Mouse (Mus musculus) mesoderm, embryonic 11.5 days (tissue): Measurements from ENCODE around the gene Clic5.
A peak's percentile ranks its signal among the peaks of the same experiment; 100 is the strongest.

Experiments
- DNase-seq: peaks from one replicate; pipeline ENCODE4 v3.0.0-alpha.2; 2012; ENCODE audit warnings: low read depth, low spot score

The Clic5 gene

DNA sequence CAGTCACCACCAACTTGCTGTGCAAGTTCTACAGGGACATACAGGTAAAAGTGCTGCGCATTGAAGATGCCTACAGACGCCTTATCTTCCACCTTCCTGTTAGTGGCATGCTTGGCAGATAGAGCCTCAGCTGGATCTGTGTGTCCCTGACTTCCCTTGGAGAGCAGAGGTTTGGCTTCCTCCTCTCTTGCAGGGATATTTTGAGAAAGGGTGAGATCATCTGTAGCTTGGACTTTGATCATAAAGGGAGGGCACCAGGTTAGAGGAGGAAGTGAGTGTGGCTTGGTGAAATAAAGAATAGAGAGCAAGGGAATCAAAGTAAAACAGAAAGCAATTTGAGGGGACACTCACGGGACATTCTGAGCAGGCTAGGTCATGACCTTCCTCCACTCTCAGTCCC is 4.6 kb downstream of the Clic5 start:
- no peak for DNase-seq

- no peak for DNase-seq
Measured at GRCm38 (mm10) chr17:44199158-44199557, 10.8 kb downstream of the Clic5 start.

- no peak for DNase-seq
Measured at GRCm38 (mm10) chr17:44202952-44203351, 14.6 kb downstream of the Clic5 start.

DNA sequence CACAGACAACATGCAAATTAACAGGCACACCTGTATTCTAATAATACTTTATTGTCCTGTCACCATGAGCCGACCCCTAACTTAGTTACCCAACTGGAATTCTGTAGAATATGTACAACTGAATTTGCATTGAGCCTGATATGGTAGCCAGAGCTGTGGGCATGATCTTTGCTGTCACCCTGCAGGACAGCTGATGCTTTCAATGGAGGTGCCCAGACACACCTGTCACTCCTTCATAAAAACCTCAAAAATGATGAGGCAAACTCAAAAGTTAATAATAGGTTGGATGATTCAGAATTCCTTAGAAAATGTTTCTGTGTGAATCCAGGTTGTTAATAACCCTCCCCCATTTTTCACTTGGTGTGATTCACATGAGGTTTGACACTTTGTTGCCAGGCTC is 16.4 kb downstream of the Clic5 start:
- DNase-seq = no peak

DNA sequence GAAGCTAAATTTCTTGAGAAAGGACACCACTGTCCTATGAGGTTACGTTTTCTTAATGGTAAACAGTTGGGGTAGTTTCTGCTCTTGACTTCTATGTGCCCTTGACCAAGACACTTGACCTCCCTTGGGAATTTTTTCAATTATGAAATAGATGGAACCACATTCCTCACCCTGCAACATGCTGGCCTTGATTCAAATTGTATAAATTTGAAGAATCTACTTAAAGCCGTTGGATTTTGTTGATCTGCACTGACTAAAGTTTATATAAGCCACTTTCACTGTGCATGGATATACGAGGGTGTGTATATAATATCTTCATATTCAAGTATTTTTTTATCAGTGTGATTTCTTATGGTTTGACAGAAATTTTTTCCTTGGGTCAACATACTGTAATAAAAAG is 17.2 kb downstream of the Clic5 start:
- DNase-seq = no peak

DNA sequence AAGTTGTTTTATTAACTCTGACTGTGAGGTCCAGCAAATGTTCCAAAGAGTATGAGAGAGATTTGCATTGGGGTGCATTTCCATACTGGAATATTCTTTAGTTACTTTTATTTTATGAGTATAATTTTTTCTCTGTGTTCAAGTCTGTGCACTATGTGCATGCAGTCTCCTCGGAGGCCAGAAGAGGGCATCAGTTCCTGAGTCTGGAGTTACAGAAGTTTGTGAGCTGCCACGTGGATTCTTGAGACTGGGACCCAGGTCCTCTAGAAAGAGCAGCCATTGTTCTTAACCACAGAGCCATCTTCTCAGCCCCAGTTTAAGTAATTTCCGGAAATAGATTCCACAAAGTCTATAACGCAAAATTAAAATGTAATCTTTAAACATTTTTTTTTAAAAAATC is 20.5 kb downstream of the Clic5 start:
- DNase-seq = no peak

DNA sequence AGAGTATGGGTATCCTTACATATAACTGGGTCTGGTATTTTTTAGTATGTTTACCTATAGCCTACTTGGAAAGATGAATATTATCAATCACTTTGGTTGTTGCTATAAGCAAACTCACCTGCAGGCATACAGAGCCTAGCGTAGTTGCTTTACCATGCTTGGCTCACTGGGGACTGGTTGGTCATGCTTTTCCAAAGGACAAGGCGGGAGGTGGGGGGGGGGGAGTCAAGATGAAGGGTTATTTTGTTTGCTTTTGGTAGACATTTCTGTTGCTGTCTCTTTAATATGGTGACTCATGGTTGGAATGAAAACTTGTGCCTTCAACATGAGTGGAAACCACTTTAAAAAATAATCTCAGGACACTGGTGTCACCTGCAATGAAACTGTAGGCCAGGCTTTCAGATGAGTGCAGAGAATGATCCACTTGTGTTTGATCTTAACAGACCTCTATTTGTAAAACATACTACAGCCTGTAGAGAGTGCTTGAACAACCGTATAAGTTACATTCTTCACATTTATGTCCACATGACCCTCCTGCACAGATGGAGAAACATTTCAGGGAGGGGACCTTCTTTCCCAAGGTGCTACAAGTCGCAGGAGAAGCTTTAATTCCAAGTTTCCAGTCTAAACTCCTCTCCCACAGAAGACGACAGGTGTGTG is 24.7 kb downstream of the Clic5 start:
- no peak for DNase-seq

DNA sequence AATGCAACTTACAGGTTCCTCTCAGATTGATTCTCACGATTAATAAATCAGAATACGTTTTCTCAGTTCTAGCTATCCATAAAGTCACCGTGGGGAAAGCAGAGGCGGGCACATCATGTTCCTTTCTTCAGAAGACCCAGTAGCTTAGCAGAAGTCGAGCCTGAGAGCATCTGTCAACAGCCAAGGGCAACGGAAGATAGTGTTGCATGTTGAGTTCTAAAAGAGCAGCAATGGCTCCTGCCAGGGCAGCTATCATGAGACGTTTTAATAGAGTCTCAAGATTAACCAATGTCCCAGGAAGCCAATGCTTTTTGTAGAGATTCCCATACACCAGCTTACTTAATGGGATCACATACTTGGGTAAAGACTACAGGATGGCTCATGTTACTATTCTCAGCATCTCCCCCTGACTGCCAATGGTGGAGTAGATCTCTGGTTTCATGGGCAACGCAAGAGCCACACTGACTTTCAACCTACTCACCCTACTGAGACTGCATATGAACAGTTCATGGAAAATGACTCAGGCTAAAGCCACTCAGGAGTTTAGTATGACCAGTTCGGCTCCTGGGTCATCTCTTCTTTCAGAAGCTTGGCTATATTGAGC is 26.9 kb downstream of the Clic5 start:
- no peak for DNase-seq

GRCm38 (mm10) chr17:44217185-44217584 is 28.8 kb downstream of the Clic5 start:
- DNase-seq = no peak

- DNase-seq = no peak
Measured at GRCm38 (mm10) chr17:44219943-44220342, 31.6 kb downstream of the Clic5 start.

GRCm38 (mm10) chr17:44228428-44228827 is 40.0 kb downstream of the Clic5 start:
- DNase-seq = no peak

DNA sequence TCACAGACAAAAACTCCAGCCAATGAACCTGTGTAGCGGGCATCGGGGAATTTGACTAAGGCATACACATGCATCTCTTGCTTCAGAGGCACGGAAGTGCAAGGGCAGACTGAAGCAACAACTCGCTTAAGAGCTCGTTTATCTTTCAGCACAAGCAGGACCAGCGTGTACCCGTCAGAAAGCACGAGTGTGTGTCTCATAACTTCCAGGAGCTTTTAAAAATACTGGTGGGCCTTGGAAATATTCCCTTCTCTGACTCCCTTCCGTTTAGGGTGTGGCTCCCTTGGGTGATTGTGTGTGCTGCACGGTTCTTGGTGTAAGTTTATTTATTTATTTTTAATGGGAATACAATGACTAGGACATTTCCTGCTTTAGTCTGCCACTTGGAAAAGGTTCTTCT is 41.7 kb downstream of the Clic5 start:
- DNase-seq = no peak

- peak; percentile 43 for DNase-seq
Measured at GRCm38 (mm10) chr17:44239030-44239721, 50.8 kb downstream of the Clic5 start.

- no peak for DNase-seq
Measured at GRCm38 (mm10) chr17:44240742-44241141, 52.4 kb downstream of the Clic5 start.

DNA sequence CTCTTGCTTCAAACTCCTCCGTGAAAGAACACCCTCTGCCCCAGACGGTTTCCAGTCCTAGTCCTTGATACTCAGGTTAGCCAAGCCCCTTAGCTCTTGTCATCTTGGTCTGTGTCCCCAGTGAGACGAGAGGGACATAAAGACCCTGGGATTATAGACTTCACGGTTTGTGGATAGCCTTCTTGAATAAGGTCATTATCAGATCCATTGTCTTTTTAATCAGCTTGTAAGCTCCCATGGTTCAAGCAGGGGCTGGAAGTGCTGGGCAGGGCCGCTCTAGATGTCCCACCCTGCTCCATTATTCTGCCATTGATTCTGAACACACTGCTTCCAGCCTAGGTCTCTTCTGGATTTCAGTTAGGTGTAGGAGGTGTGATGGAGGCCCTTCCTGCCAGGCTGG is 55.7 kb downstream of the Clic5 start:
- no peak for DNase-seq

DNA sequence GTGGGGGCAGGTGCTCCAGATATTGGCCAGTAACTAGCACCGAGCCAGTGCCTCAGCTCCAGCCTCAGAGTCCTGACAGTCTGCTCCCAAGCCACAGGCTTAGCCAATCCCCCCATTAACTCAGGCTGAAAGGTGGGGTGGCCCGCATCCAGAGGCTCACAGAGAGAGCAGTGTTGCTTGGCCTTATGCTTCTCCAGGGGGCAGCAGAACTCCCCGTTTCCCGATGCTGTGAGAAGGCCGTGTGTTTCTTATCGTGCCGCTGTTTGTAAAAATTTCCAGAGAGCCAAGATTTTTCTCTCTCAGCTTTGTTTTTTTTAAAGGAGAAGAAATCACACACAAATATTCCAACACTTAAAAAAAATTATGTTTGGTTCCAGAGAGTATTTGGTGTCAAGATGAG is 56.2 kb downstream of the Clic5 start:
- no peak for DNase-seq

DNA sequence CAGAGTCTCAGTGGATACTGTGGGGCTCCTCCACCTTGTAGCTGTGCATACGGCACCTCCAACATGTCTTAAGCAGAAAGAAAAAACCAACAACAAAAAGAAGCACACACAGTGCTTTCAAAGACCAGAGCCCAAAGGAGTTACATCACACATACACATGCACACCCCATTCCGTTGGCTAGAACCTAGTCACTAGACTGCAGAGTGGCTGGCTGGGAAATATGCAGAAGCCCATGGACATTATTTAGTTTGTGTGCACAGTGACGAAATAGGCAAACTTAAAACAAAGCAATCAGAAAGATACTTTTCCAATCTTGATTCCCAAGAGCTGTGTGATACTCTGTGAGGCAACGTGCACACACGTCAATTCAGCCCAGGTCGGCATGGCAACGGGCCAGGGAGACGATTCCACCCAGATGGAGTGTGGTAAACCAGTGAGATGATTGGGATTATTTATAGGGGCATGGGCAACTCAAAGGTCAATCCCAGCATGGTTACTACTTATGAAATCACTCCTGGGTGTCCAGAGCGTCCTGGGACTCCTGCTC is 57.8 kb downstream of the Clic5 start:
- DNase-seq = no peak

GRCm38 (mm10) chr17:44249544-44249943 is 61.2 kb downstream of the Clic5 start:
- no peak for DNase-seq

GRCm38 (mm10) chr17:44252653-44253052 is 64.3 kb downstream of the Clic5 start:
- no peak for DNase-seq

DNA sequence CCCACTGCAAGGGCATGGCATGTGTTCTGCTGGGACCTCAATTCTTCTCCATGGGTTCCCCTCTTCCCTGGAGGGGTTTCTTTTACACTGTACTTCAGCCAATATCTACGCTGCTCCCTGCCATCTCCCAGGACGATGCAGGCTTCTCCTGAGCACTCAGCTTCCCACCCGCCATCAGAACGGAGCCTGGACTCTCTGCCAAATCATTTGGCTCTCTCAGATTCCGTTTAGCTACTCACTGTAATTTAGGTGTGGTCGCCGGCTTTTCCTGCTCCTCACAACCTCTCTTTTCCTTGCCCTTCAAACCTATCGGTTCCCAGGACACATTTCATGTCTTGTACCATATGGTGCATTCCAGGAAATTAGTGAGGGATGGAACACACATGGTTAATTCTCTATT is 66.3 kb downstream of the Clic5 start:
- no peak for DNase-seq

GRCm38 (mm10) chr17:44256583-44256982 is 68.2 kb downstream of the Clic5 start:
- DNase-seq = peak; percentile 82

GRCm38 (mm10) chr17:44259245-44259644 is 70.9 kb downstream of the Clic5 start:
- DNase-seq = no peak
